Comparison of ENCODE assay signal across 20 mouse cellular contexts in the genomic region with DNA sequence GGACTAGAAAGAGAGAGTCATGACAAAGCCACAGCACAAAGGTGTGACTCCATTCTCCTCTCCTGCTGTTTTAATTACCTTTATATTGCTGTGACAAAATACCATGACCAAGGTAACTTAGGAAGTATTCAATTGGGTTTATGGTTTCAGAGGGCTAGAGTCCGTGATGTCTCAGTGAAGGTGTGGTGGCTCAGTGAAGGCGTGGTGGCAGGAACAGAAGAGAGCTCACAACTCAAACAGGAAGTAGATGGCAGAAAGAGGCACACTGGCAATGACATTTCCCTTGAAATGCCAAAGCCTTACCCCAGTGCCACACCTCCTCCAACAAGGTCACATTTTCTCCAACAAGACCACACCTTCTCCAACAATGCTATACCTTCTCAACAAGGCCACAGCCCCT.
"Had no signal": no experiment of that assay in that cellular context is flagged by ENCODE, and none has a peak within 500 bp of the region (broad histone marks: within the 10 kb centered on the region; RNA-seq: fewer than 3 reads in every experiment).

No protein-coding gene starts in this region.

- H3K36me3 ChIP-seq: midbrain, embryonic 10.5 days; midbrain, embryonic 12.5 days; neural tube, embryonic 13.5 days; neural tube, embryonic 15.5 days; stomach, embryonic 15.5 days had no signal

- H3K9ac ChIP-seq: lung, embryonic 14.5 days; midbrain, embryonic 12.5 days; neural tube, embryonic 13.5 days; neural tube, embryonic 15.5 days; stomach, embryonic 15.5 days had no signal

- H3K4me1 ChIP-seq: midbrain, embryonic 12.5 days had no signal

- H3K4me3 ChIP-seq: midbrain, embryonic 10.5 days; midbrain, embryonic 12.5 days; myocyte; neural tube, embryonic 13.5 days; neural tube, embryonic 15.5 days; stomach, embryonic 15.5 days had no signal

- H3K27me3 ChIP-seq: neural tube, embryonic 15.5 days; stomach, embryonic 15.5 days had no signal

- H3K4me2 ChIP-seq: lung, embryonic 14.5 days; midbrain, embryonic 12.5 days; neural tube, embryonic 13.5 days; neural tube, embryonic 15.5 days; stomach, embryonic 15.5 days had no signal

- DNase-seq: lung, adult 18-20 months; lung, embryonic 14.5 days; lung, postnatal 10 days; lung, postnatal 36 days; midbrain, embryonic 14.5 days; retina, postnatal 1 day; right cerebral cortex, adult 18-20 months; right cerebral cortex, postnatal 25 days; right cerebral cortex, postnatal 4 days; thymus, adult 2 months; thymus, postnatal 25 days; thymus, postnatal 4 days had no signal

- ATAC-seq: midbrain, embryonic 16.5 days had no signal

- H3K27ac ChIP-seq: midbrain, embryonic 10.5 days; midbrain, embryonic 12.5 days; neural tube, embryonic 13.5 days; neural tube, embryonic 15.5 days; stomach, embryonic 15.5 days; stomach, postnatal 0 days had no signal

- H3K9me3 ChIP-seq: midbrain, embryonic 10.5 days; midbrain, embryonic 12.5 days; neural tube, embryonic 13.5 days; neural tube, embryonic 15.5 days; stomach, embryonic 15.5 days had no signal
